Mouse (Mus musculus): ENCODE data around the gene Cdk2ap2. TPM values are rescaled to one million over a fixed set of nuclear protein-coding genes. Genes with fewer than 3 reads are reported as not detected.

Gene Cdk2ap2
- polyA plus RNA-seq, 1 experiment, result 296 TPM

GRCm38 (mm10) chr19:4083316-4083715 is 13.7 kb upstream of the Cdk2ap2 start:
- Histone ChIP-seq H3K36me3 (ENCODE audit: control insufficient read depth, insufficient read depth, low read length) (no peaks in the 10 kb centered on the region), H3K27ac (ENCODE audit: control insufficient read depth, insufficient read depth, low read length) (no peak overlapping the region), H3K27me3 (ENCODE audit: control insufficient read depth, insufficient read depth, low read length) (no peaks in the 10 kb centered on the region), H3K4me1 (replicated peaks; ENCODE audit: control insufficient read depth, insufficient read depth, low read length) (no peaks in the 10 kb centered on the region), H3K4me3 (ENCODE audit: control insufficient read depth, insufficient read depth, low read length) (no peak overlapping the region)
- no peak for TF ChIP-seq POLR2A (IDR thresholded peaks at IDR 0.05; ENCODE audit: control insufficient read depth, extremely low read depth, insufficient read depth, low read length, poor library complexity)
- no peak for TF ChIP-seq CTCF (IDR thresholded peaks at IDR 0.05; ENCODE audit: borderline replicate concordance, control insufficient read depth, extremely low read depth, insufficient read depth, low read length, poor library complexity)
- DNase-seq, result no peak
- WGBS, result 96% methylated on average over 7 of the region's 7 CpGs

- DNase-seq, result no peak
- WGBS, result 82% methylated on average over 8 of the region's 8 CpGs
Measured at GRCm38 (mm10) chr19:4083826-4084225, 13.2 kb upstream of the Cdk2ap2 start.

GRCm38 (mm10) chr19:4084984-4085383 is 12.0 kb upstream of the Cdk2ap2 start:
- Histone ChIP-seq H3K27ac (ENCODE audit: control insufficient read depth, insufficient read depth, low read length) (no peak overlapping the region), H3K4me3 (ENCODE audit: control insufficient read depth, insufficient read depth, low read length) (no peak overlapping the region), H3K27me3 (ENCODE audit: control insufficient read depth, insufficient read depth, low read length) (no peaks in the 10 kb centered on the region), H3K4me1 (replicated peaks; ENCODE audit: control insufficient read depth, insufficient read depth, low read length) (no peaks in the 10 kb centered on the region), H3K36me3 (ENCODE audit: control insufficient read depth, insufficient read depth, low read length) (no peaks in the 10 kb centered on the region)
- no peak for DNase-seq
- TF ChIP-seq CTCF (IDR thresholded peaks at IDR 0.05; ENCODE audit: borderline replicate concordance, control insufficient read depth, extremely low read depth, insufficient read depth, low read length, poor library complexity), result no peak
- TF ChIP-seq POLR2A (IDR thresholded peaks at IDR 0.05; ENCODE audit: control insufficient read depth, extremely low read depth, insufficient read depth, low read length, poor library complexity), result no peak
- 93% methylated on average over 1 of the region's 1 CpGs for WGBS

More at GRCm38 (mm10) chr19:4083826-4084225, 13.2 kb upstream of the Cdk2ap2 start:
- Histone ChIP-seq H3K36me3 (ENCODE audit: control insufficient read depth, insufficient read depth, low read length) (no peaks in the 10 kb centered on the region), H3K27me3 (ENCODE audit: control insufficient read depth, insufficient read depth, low read length) (no peaks in the 10 kb centered on the region), H3K4me1 (replicated peaks; ENCODE audit: control insufficient read depth, insufficient read depth, low read length) (no peaks in the 10 kb centered on the region), H3K27ac (ENCODE audit: control insufficient read depth, insufficient read depth, low read length) (no peak overlapping the region), H3K4me3 (ENCODE audit: control insufficient read depth, insufficient read depth, low read length) (no peak overlapping the region)
- TF ChIP-seq CTCF (IDR thresholded peaks at IDR 0.05; ENCODE audit: borderline replicate concordance, control insufficient read depth, extremely low read depth, insufficient read depth, low read length, poor library complexity), result no peak
- no peak for TF ChIP-seq POLR2A (IDR thresholded peaks at IDR 0.05; ENCODE audit: control insufficient read depth, extremely low read depth, insufficient read depth, low read length, poor library complexity)

- TF ChIP-seq POLR2A (IDR thresholded peaks at IDR 0.05; ENCODE audit: control insufficient read depth, extremely low read depth, insufficient read depth, low read length, poor library complexity) (no peak), CTCF (IDR thresholded peaks at IDR 0.05; ENCODE audit: borderline replicate concordance, control insufficient read depth, extremely low read depth, insufficient read depth, low read length, poor library complexity) (no peak)
- H3K36me3 ChIP-seq (ENCODE audit: control insufficient read depth, insufficient read depth, low read length), result no peaks in the 10 kb centered on the region
- no peak overlapping the region for H3K4me3 ChIP-seq (ENCODE audit: control insufficient read depth, insufficient read depth, low read length)
- no peaks in the 10 kb centered on the region for H3K27me3 ChIP-seq (ENCODE audit: control insufficient read depth, insufficient read depth, low read length)
- no peak overlapping the region for H3K27ac ChIP-seq (ENCODE audit: control insufficient read depth, insufficient read depth, low read length)
- H3K4me1 ChIP-seq (replicated peaks; ENCODE audit: control insufficient read depth, insufficient read depth, low read length), result no peaks in the 10 kb centered on the region
- no peak for DNase-seq
- WGBS, result 93% methylated on average over 15 of the region's 15 CpGs
Measured at GRCm38 (mm10) chr19:4086156-4086555, 10.8 kb upstream of the Cdk2ap2 start.

- Histone ChIP-seq H3K4me1 (replicated peaks; ENCODE audit: control insufficient read depth, insufficient read depth, low read length) (no peaks in the 10 kb centered on the region), H3K27me3 (ENCODE audit: control insufficient read depth, insufficient read depth, low read length) (no peaks in the 10 kb centered on the region), H3K4me3 (ENCODE audit: control insufficient read depth, insufficient read depth, low read length) (no peak overlapping the region), H3K36me3 (ENCODE audit: control insufficient read depth, insufficient read depth, low read length) (no peaks in the 10 kb centered on the region), H3K27ac (ENCODE audit: control insufficient read depth, insufficient read depth, low read length) (no peak overlapping the region)
- 96% methylated on average over 5 of the region's 5 CpGs for WGBS
- TF ChIP-seq POLR2A (IDR thresholded peaks at IDR 0.05; ENCODE audit: control insufficient read depth, extremely low read depth, insufficient read depth, low read length, poor library complexity), result no peak
- TF ChIP-seq CTCF (IDR thresholded peaks at IDR 0.05; ENCODE audit: borderline replicate concordance, control insufficient read depth, extremely low read depth, insufficient read depth, low read length, poor library complexity), result no peak
- no peak for DNase-seq
Measured at GRCm38 (mm10) chr19:4087090-4087489, 9.9 kb upstream of the Cdk2ap2 start.

GRCm38 (mm10) chr19:4088146-4088545 is 8.8 kb upstream of the Cdk2ap2 start:
- TF ChIP-seq POLR2A (IDR thresholded peaks at IDR 0.05; ENCODE audit: control insufficient read depth, extremely low read depth, insufficient read depth, low read length, poor library complexity), result no peak
- no peak for TF ChIP-seq CTCF (IDR thresholded peaks at IDR 0.05; ENCODE audit: borderline replicate concordance, control insufficient read depth, extremely low read depth, insufficient read depth, low read length, poor library complexity)
- DNase-seq, result no peak
- no peaks in the 10 kb centered on the region for H3K36me3 ChIP-seq (ENCODE audit: control insufficient read depth, insufficient read depth, low read length)
- 76% methylated on average over 5 of the region's 5 CpGs for WGBS
- no peak overlapping the region for H3K27ac ChIP-seq (ENCODE audit: control insufficient read depth, insufficient read depth, low read length)
- H3K27me3 ChIP-seq (ENCODE audit: control insufficient read depth, insufficient read depth, low read length), result no peaks in the 10 kb centered on the region
- H3K4me1 ChIP-seq (replicated peaks; ENCODE audit: control insufficient read depth, insufficient read depth, low read length), result no peaks in the 10 kb centered on the region
- H3K4me3 ChIP-seq (ENCODE audit: control insufficient read depth, insufficient read depth, low read length), result no peak overlapping the region

GRCm38 (mm10) chr19:4089128-4089527 is 7.9 kb upstream of the Cdk2ap2 start:
- Histone ChIP-seq H3K36me3 (ENCODE audit: control insufficient read depth, insufficient read depth, low read length) (no peaks in the 10 kb centered on the region), H3K27me3 (ENCODE audit: control insufficient read depth, insufficient read depth, low read length) (no peaks in the 10 kb centered on the region), H3K27ac (ENCODE audit: control insufficient read depth, insufficient read depth, low read length) (no peak overlapping the region), H3K4me1 (replicated peaks; ENCODE audit: control insufficient read depth, insufficient read depth, low read length) (peaks cover 7% of the 10 kb centered on the region), H3K4me3 (ENCODE audit: control insufficient read depth, insufficient read depth, low read length) (no peak overlapping the region)
- TF ChIP-seq CTCF (IDR thresholded peaks at IDR 0.05; ENCODE audit: borderline replicate concordance, control insufficient read depth, extremely low read depth, insufficient read depth, low read length, poor library complexity) (no peak), POLR2A (IDR thresholded peaks at IDR 0.05; ENCODE audit: control insufficient read depth, extremely low read depth, insufficient read depth, low read length, poor library complexity) (no peak)
- DNase-seq, result no peak
- 94% methylated on average over 6 of the region's 6 CpGs for WGBS

All from thymus, adult 2 months (tissue).